Mouse (Mus musculus): ENCODE measurements around the gene Dhx35. TPM values are rescaled to one million over a fixed set of nuclear protein-coding genes. Genes with fewer than 3 reads are reported as not detected.

The Dhx35 gene
- 23.1 and 23.3 TPM in 2 replicates for polyA plus RNA-seq (2012; rRNA removed)

DNA sequence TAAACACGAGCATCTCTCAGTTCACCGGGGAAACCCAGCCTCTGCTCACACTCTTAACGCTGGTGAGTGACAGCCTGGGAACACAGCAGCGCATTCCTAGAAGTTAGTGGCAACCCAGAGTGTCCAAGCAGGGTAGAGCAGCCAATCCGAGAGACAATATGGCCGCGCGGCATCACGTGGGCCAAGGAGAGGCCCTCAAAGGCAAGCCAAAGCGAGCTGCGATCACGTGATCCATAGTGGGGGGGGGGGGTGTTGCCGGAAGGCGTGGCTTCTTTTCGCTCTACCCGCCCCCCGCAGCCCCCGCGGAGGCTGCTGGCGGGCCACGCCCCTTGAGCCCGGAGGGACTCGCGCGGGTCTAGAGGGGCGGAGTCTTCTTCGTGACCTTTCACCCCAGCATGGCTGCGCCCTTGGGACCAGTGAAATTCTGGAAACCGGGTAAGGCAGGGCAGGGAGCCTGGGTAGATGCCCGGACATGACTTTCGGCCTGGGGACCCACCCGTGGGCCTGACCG, at the start of gene Dhx35:
Gene Dhx35, plus strand, starts transcription at position 314 of the 511 bp plus-strand sequence.
- Histone ChIP-seq H3K27me3 (ENCODE audit: control insufficient read depth, insufficient read depth, low read length) (no peaks in the 10 kb centered on the region), H3K4me1 (ENCODE audit: control insufficient read depth, insufficient read depth, low read length) (peaks cover 3% of the 10 kb centered on the region), H3K27ac (ENCODE audit: insufficient read depth, low read length) (peak within 1 kb of the TSS; percentile 35), H3K4me3 (replicated peaks; ENCODE audit: insufficient read depth, low read depth, low read length) (peak within 1 kb of the TSS; percentile 69)
- TF ChIP-seq POLR2A (IDR thresholded peaks at IDR 0.05; ENCODE audit: borderline replicate concordance, insufficient read depth, low read length), result peak; percentile 71; the same call in 1 of the 2 replicates
- no peak for TF ChIP-seq CTCF (IDR thresholded peaks at IDR 0.05; ENCODE audit: borderline replicate concordance, insufficient read depth, low read depth, low read length)
- peak; percentile 90 to 93 for DNase-seq
- WGBS, result under 1% methylated on average over 33 of the region's 33 CpGs

DNA sequence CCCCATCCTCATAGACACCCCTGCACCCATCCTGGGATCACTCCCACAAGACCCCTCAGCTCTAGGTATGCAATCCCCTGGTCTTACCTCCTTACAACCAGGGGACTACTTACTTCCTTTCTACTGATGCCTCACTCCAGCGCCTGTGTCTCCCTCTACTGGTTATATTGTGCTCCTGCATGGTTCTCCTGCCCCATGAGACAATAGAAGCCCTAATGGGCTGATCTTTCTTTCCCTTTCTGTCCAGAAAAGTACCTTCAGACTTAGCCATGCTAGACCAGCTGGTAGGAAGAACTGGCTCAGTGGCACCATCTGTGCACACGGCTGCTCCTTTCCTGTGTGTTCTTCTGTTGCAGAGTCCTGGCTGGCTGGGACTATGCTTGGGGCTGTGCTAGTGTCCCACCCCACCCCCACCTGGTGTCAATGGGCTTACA, 49.5 kb upstream of the Dhx35 start:
- Histone ChIP-seq H3K4me3 (replicated peaks; ENCODE audit: insufficient read depth, low read depth, low read length) (no peak overlapping the region), H3K27me3 (ENCODE audit: control insufficient read depth, insufficient read depth, low read length) (no peaks in the 10 kb centered on the region), H3K4me1 (ENCODE audit: control insufficient read depth, insufficient read depth, low read length) (no peaks in the 10 kb centered on the region), H3K27ac (ENCODE audit: insufficient read depth, low read length) (no peak overlapping the region)
- no peak for TF ChIP-seq POLR2A (IDR thresholded peaks at IDR 0.05; ENCODE audit: borderline replicate concordance, insufficient read depth, low read length)
- TF ChIP-seq CTCF (IDR thresholded peaks at IDR 0.05; ENCODE audit: borderline replicate concordance, insufficient read depth, low read depth, low read length), result peak; percentile 30; the same call in 1 of the 2 replicates
- 6% methylated on average over 2 of the region's 2 CpGs for WGBS
- DNase-seq, result no peak

DNA sequence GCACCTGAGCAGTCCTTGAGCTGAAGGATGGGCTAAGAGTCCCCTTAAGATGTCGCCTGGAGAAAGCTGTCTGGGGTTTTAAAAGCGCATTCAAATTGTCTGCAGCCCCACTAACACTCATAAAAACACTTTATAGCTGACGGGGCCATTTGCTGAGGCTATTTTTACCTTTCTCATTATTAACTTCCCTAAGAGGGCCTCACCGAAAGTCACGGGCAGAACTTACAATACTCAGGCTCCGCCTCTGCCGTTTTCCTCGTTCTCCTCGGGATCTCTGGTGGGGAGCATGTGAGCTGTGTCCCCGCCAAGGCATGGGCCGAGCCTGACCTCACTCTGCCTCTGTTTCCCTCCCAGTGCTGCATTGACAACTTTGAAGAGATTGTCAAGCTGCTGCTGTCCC, 48.4 kb upstream of the Dhx35 start:
- no peak for DNase-seq
- no peaks in the 10 kb centered on the region for H3K27me3 ChIP-seq (ENCODE audit: control insufficient read depth, insufficient read depth, low read length)
- no peaks in the 10 kb centered on the region for H3K4me1 ChIP-seq (ENCODE audit: control insufficient read depth, insufficient read depth, low read length)
- no peak for TF ChIP-seq POLR2A (IDR thresholded peaks at IDR 0.05; ENCODE audit: borderline replicate concordance, insufficient read depth, low read length)
- no peak for TF ChIP-seq CTCF (IDR thresholded peaks at IDR 0.05; ENCODE audit: borderline replicate concordance, insufficient read depth, low read depth, low read length)
- H3K27ac ChIP-seq (ENCODE audit: insufficient read depth, low read length), result no peak overlapping the region
- 62% methylated on average over 11 of the region's 11 CpGs for WGBS
- H3K4me3 ChIP-seq (replicated peaks; ENCODE audit: insufficient read depth, low read depth, low read length), result no peak overlapping the region

DNA sequence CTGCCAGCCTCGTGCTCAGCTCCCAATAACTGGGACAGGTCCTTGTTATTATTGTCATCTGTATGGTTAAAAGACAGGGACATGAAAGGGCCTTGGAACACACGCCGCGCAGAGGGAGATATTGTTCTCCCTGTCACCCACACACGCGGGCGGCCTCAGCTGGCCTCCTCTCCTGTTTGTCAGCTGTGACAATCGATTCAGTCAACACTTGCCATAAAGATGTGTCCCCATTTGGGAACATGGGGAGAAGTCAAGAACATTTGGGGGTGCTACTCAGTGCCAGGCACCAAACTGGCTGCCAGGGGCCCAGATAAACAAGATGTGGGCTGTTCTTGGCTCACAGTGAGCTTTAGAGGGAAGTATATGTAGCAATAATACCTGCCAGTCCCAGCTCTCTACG, 45.2 kb upstream of the Dhx35 start:
- Histone ChIP-seq H3K27ac (ENCODE audit: insufficient read depth, low read length) (peak overlapping the region; percentile 64; the same call in 1 of the 2 replicates), H3K4me3 (replicated peaks; ENCODE audit: insufficient read depth, low read depth, low read length) (no peak overlapping the region), H3K27me3 (ENCODE audit: control insufficient read depth, insufficient read depth, low read length) (no peaks in the 10 kb centered on the region), H3K4me1 (ENCODE audit: control insufficient read depth, insufficient read depth, low read length) (no peaks in the 10 kb centered on the region)
- no peak for TF ChIP-seq CTCF (IDR thresholded peaks at IDR 0.05; ENCODE audit: borderline replicate concordance, insufficient read depth, low read depth, low read length)
- no peak for TF ChIP-seq POLR2A (IDR thresholded peaks at IDR 0.05; ENCODE audit: borderline replicate concordance, insufficient read depth, low read length)
- 86% methylated on average over 9 of the region's 9 CpGs for WGBS
- DNase-seq, result no peak

DNA sequence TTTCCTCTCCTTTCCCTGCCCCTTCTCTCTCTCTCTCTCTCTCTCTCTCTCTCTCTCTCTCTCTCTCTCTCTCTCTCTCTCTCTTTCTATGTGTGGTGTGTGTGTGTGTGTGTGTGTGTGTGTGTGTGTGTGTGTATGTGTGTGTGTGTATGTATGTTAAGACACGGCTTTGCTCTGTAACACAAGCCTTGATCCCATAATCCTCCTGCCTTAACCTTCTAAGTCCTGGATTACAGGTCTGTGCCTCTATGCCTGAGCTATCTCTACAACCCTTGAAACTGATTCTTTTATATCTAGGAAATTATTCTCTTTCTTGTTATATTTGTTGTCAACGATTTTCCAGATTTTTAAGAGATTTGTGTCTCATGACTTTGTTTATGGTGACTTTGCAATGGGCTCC, 34.4 kb upstream of the Dhx35 start:
- no peak for DNase-seq
- Histone ChIP-seq H3K4me3 (replicated peaks; ENCODE audit: insufficient read depth, low read depth, low read length) (no peak overlapping the region), H3K4me1 (ENCODE audit: control insufficient read depth, insufficient read depth, low read length) (no peaks in the 10 kb centered on the region), H3K27me3 (ENCODE audit: control insufficient read depth, insufficient read depth, low read length) (no peaks in the 10 kb centered on the region), H3K27ac (ENCODE audit: insufficient read depth, low read length) (no peak overlapping the region)
- 88% methylated on average over 2 of the region's 2 CpGs for WGBS
- TF ChIP-seq CTCF (IDR thresholded peaks at IDR 0.05; ENCODE audit: borderline replicate concordance, insufficient read depth, low read depth, low read length), result no peak
- no peak for TF ChIP-seq POLR2A (IDR thresholded peaks at IDR 0.05; ENCODE audit: borderline replicate concordance, insufficient read depth, low read length)

DNA sequence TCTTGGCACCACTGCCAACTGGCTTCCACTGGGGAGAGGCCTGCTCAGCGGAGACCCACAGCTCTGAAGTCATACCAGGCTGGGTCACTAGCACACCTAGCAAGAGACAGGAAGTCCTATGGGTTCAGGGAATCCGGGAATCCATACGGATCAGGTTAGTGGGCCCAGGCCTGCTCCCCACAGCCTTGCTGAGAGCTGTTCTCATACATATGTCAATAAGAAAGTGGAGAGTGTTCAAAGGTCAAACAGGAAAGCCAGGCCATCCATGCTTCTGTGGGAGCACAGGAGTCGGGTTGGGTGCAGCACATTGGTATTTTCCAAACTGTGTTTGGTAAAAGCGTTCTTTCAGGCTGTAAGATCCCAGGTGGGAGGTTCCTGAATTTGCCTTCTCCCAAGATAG, 32.3 kb upstream of the Dhx35 start:
- Histone ChIP-seq H3K4me3 (replicated peaks; ENCODE audit: insufficient read depth, low read depth, low read length) (no peak overlapping the region), H3K27ac (ENCODE audit: insufficient read depth, low read length) (no peak overlapping the region), H3K27me3 (ENCODE audit: control insufficient read depth, insufficient read depth, low read length) (no peaks in the 10 kb centered on the region), H3K4me1 (ENCODE audit: control insufficient read depth, insufficient read depth, low read length) (no peaks in the 10 kb centered on the region)
- no peak for DNase-seq
- TF ChIP-seq POLR2A (IDR thresholded peaks at IDR 0.05; ENCODE audit: borderline replicate concordance, insufficient read depth, low read length), result no peak
- TF ChIP-seq CTCF (IDR thresholded peaks at IDR 0.05; ENCODE audit: borderline replicate concordance, insufficient read depth, low read depth, low read length), result no peak
- 92% methylated on average over 5 of the region's 5 CpGs for WGBS

DNA sequence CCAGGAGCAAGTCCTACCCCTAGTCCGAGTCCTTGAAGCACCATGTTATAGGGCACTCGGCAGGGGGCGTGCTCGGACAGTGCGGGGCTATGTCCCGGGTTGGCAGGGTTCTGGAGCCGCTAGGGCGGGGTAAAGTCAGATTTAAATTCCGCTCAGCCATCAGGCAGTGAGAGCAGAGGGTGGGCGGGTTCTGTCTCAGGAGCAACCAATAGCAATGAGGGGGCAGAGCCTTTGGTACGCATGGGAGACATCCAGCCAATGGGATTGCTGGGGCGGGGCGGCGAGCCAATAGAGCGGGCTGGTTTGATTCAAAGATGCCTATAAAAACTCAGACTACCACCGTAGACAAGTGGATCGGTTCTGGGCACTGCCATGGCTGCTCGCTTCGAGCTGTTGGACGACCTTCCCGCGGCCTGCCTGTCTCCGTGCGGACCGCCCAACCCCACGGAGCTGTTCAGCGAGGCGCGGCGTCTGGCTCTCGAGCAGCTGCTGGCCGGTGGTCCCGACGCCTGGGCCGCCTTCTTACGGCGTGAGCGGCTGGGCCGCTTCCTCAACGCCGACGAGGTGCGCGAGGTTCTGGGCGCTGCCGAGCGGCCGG, 26.8 kb upstream of the Dhx35 start, which contains the start of gene Fam83d:
Gene Fam83d, plus strand, starts transcription at position 352 of the 598 bp plus-strand sequence.
- TF ChIP-seq CTCF (IDR thresholded peaks at IDR 0.05; ENCODE audit: borderline replicate concordance, insufficient read depth, low read depth, low read length) (peak; percentile 37; the same call in 1 of the 2 replicates), POLR2A (IDR thresholded peaks at IDR 0.05; ENCODE audit: borderline replicate concordance, insufficient read depth, low read length) (no peak)
- WGBS, result under 1% methylated on average over 48 of the region's 48 CpGs
- Histone ChIP-seq H3K27ac (ENCODE audit: insufficient read depth, low read length) (no peak within 1 kb of the TSS), H3K27me3 (ENCODE audit: control insufficient read depth, insufficient read depth, low read length) (no peaks in the 10 kb centered on the region; the same call in 1 of the 2 replicates), H3K4me1 (ENCODE audit: control insufficient read depth, insufficient read depth, low read length) (no peaks in the 10 kb centered on the region), H3K4me3 (replicated peaks; ENCODE audit: insufficient read depth, low read depth, low read length) (peak within 1 kb of the TSS; percentile 60)
- peak; percentile 71 to 80 for DNase-seq

DNA sequence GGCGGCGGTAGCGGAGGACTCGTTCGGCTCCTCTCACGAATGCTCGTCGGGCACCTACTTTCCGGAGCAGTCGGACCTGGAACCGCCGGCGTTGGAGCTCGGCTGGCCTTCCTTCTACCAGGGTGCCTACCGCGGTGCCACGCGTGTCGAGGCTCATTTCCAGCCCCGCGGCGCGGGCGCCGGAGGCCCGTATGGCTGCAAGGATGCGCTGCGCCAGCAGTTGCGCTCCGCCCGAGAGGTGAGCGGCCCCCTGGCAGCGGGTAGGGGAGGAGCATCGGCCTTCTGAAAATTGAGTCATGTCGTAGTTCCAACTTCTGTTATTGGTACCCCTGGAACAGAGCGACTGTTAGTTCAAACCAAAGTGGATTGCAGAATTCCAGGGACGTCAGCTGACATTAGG, 26.3 kb upstream of the Dhx35 start:
- Histone ChIP-seq H3K4me1 (ENCODE audit: control insufficient read depth, insufficient read depth, low read length) (no peaks in the 10 kb centered on the region), H3K4me3 (replicated peaks; ENCODE audit: insufficient read depth, low read depth, low read length) (peak overlapping the region; percentile 60), H3K27me3 (ENCODE audit: control insufficient read depth, insufficient read depth, low read length) (no peaks in the 10 kb centered on the region; the same call in 1 of the 2 replicates), H3K27ac (ENCODE audit: insufficient read depth, low read length) (no peak overlapping the region)
- 1% methylated on average over 37 of the region's 37 CpGs for WGBS
- DNase-seq, result peak in 1 of 2 experiments; percentile 7
- no peak for TF ChIP-seq POLR2A (IDR thresholded peaks at IDR 0.05; ENCODE audit: borderline replicate concordance, insufficient read depth, low read length)
- TF ChIP-seq CTCF (IDR thresholded peaks at IDR 0.05; ENCODE audit: borderline replicate concordance, insufficient read depth, low read depth, low read length), result no peak

Measured in cerebellum, adult 2 months (tissue).